Mouse (Mus musculus): ENCODE data around the gene Sorbs1.

GRCm38 (mm10) chr19:40455248-40455647 is 58.3 kb downstream of the Sorbs1 start:
- TF ChIP-seq HCFC1 (IDR thresholded peaks at IDR 0.05; ENCODE audit: borderline replicate concordance, insufficient read depth, low read length) (no peak), CHD2 (IDR thresholded peaks at IDR 0.05; ENCODE audit: low read depth, low read length) (no peak), ZNF384 (IDR thresholded peaks at IDR 0.05; ENCODE audit: low read depth, low read length) (no peak)

Measured in ES-E14 (cell line).